Mouse (Mus musculus) retina, embryonic 14.5 days (tissue): ENCODE data around the gene Pard3.

Source experiments
- DNase-seq: peaks from one replicate; pipeline ENCODE4 v3.0.0-alpha.2; 2015; ENCODE audit warnings: low spot score

Pard3 gene

DNA sequence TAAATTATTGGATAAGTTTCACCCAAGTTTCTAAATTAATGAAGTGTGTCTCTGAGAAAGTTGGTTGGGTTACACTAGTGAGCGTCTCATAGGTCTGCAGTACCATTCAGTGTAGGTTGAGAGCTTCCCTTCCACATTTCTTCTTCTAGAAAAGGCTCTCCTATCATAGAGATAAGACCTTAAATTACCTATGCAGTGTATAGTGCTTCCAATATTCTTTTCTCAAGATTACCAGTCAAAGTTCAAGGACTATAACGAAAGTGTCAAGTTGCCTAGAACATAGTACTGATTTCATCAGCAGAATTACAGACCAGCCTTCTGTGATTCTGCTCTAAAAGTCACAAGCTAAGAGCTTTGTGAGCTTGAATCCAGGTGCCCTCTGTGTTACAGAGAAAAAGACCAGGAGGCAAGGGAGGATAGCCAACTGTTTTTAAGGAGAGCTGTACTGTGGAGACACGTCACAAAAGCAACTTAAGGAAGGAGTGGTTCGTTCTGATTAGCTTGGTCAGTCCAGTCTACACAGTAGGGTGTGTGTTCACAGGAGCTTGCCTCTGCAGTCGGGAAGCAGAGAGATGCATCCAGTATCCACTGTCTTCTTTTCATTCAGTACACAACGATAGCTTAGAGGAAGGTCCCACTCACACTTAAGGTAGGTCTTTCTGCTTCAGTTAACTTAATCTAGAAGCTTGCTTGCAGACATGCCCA is 229.5 kb downstream of the Pard3 start:
- no peak for DNase-seq

DNA sequence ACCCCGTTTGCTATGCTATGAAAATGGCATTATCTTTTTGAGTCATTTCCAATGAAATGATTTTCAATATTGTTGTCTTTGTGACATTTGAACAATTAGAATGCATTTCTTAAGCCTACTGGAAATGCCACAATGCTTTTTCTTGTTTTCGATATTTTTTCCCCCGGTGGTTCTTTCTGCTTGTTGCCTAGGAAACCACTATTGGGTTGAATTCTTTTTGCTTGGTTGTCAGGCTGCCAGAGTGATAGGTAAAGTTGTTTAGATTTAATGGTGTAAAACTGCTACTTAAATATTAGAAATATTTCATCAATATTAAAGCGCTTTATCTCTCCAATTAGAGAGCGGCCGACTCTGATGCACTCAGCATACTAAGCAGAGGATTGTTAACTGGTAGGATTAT is 230.4 kb downstream of the Pard3 start:
- DNase-seq: no peak

DNA sequence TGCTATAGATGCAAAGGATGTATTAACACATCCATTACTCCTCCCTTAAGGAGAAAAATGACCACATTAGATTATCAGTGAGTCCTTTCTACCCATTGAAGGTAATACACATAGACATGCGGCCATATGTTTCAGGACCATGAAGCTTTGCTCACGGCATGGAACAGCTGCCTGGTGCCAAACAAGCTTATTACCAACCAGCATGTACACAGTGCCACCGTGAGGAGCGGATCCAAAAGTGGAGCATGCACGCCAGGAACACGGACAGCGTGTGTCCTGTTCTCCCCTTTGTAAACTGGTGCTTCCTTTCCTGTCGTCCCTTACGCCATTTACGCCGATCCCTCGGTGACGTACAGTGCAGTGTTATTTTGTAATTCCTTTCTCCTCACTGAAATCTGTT is 232.2 kb downstream of the Pard3 start:
- peak; percentile 12 for DNase-seq

DNA sequence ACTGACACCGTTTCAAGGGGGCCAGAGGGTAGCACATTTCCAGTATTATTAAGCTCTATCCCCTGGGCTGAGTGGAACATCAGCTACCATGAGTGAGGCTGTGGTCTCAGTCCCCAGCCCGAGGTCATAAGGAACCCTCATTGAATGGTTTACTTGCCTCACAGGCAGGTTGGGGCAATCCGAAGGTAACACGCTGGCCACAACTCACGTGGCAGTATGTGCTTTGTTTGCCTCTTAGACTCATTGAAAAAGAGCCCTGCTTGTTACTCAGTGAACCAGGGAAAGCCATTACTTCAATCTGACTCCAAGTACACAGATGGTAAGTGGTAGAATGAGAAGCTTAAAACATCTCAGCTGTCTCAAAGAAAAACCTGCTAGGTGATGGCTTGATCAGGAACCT is 236.8 kb downstream of the Pard3 start:
- no peak for DNase-seq

DNA sequence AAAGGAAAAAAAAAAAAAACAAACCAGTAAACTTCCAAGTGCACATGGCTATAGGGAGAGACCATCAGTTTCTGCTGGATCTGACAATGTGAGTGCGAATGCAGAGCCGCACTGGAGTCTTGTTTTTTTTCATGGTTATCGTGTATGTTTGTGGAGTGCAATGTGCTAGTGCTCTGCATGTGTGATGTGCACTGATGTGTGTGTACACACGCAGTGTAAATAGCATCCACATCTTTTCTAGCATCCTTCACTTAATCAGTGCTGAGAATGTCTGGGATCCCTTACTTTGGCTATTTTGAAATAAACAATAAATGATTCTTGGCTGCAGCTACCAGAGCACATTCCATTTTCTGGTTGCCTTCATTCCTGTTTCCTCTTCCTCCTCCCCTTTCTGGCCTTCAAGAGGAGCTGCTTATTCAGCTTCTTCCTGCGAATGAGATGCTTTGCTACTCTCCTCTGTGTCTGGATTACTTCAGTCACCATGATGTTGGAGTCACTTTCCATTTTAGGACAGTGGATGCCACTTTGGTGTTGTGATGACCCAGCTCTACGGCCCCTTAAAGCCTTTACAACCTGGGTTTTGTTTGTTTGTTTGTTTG is 239.3 kb downstream of the Pard3 start:
- no peak for DNase-seq

DNA sequence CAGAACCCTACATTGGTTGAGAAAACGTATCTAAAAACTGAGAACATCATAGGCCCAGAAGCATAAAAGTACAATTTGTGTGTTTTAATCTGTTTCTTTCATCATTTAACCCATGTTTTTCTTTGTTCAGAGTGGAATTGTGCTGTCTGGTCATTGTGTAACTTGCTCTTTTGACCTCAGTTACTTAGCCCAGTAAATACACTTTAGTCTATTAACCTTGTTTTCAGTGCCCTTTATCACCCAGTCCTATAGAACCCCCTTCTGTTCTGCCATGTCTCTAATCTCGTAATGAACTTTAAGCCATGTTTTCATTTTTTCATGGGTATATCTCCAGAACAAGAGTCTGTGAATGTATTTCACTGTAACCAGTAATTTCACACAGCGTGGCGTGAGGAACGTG is 243.3 kb downstream of the Pard3 start:
- DNase-seq: no peak

DNA sequence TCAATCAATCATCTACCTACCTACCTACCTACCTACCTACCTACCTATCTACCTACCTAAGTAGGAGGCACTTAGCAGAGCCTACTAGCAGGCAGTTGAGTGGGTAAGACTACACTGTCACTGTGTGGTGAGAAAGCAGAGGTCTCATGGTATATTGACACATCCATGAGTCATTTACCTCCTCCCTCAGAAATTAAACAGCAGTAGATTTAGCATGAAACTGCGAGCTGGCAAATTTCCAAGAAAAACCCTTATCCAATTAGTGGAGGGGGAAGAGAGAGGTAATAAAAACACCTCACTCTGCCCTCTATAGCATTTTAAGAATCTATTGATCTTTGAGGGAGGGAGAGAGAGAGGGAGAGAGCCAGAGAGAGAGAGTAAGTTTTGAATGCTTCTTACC is 245.7 kb downstream of the Pard3 start:
- no peak for DNase-seq

DNA sequence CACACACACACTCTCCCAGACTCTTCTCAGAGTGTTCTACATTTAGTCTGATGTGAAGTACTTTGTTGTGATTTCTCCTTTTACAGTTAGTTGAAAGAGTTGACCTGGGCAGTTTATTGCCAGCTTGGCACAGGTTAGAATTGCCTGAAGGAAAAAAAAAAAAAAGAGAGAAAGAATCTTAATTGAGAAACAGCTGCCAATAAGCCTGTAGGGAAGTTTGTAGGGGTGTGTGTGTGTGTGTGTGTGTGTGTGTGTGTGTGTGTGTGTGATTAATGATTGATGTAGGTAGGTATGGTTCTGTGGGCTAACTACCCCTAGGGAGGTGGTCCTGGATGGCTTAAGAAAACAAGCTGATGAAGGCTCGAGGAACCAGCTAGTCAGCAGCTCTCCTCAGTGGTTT is 252.1 kb downstream of the Pard3 start:
- no peak for DNase-seq

DNA sequence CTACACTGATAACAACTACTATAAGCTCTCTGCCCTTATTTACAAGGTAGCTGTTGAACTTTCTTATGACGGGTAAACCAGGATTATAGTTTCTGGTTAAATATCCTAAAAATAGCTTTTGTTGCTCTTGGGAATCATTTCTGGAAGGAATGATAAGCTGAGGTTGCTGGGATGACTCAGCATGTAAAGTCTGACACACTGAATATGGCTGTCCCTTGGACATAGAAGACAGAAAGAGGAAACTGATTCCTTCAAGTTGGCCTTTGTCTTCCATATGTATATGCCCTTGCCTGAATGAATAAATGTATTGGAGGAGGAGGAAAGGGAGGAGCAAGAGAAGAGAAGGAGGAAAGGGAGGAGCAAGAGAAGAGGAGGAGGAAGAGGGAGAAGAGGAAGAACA is 254.2 kb downstream of the Pard3 start:
- no peak for DNase-seq

DNA sequence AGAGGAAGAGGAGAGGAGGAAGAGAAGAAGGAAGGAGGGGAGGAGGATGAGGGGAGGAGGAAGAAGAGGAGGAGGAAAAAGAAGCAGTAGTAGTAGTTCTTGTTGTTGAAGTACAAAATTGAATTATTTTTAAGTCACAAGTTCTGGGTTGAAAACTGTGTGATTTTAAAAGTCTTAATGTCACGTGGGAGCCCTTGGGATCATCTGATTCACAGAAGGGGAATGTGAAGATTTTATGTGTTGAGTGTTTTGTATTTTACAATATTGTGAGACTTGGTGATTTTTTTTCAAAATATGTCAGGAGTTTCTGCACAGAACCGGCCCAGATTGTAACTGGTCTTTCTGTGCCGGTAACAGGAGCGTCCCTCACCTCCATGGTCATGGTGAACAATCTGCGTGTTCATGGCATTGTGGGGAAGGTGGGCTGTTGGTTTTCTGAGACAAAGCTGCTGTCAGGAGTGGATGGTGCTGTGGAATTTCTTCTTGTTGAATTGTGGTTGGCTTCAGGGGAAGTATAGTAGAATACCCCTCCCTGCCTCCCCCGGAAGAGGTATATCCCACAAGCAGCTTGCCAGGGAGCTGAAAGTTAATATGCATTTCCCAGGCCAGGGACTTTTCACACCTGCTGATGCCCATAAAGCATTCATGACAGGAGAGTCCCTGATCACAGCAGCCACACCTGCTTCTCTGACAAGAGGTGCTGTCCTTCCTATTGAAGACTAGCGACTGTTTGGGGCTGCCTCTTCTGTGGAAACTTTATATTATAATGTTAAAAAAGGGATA is 254.9 kb downstream of the Pard3 start:
- no peak for DNase-seq

DNA sequence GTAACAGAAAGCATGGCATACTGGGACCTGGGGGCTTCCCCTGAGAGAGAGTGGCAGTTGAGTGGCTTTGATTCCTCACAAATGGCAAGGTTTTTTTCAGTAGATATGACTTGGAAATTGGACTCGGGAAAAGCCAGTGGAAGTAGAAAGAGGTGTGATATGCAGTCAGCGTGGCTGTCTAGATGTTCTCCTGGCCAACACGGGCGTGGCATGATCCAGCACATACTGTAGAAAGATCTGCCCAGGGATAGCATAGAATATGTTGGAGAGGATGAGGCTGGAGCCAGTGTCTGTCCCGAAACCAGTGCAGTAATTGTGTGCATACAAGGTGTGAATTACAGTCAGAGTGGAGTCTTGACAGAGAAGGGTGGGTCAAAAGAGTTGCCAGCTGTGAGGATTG is 257.2 kb downstream of the Pard3 start:
- no peak for DNase-seq

DNA sequence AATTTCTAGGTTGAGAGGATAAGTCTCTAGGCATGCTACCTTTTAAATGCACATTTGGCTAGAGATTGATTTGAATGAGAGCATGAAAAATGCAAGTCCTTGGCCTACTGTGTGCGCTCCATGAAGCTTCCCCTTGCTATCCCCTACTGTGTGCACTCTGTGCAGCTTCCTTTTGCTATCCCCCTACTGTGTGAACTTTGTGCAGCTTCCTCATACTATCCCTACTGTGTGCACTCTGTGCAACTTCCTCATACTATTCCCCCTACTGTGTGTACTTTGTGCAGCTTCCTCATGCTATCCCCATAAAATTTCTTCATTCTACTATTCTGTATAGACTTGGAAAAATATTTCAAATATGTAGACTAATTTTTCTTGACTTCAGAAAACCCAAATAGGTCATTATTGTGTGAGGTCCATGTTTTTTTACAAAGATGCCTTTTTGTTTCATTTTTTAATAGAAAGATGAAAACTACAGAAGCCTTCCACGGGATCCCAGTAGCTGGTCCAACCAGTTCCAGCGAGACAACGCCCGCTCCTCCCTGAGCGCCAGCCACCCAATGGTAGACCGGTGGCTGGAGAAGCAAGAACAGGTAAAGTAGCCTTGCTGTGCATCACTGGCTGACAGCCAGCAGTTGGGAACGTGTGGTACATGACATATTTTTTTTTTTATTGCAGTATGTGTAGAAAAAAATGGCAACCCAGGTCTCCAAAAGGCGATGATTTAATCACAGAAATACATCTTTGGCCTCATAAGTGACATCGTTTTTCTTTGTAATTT is 260.1 kb downstream of the Pard3 start:
- DNase-seq: no peak

DNA sequence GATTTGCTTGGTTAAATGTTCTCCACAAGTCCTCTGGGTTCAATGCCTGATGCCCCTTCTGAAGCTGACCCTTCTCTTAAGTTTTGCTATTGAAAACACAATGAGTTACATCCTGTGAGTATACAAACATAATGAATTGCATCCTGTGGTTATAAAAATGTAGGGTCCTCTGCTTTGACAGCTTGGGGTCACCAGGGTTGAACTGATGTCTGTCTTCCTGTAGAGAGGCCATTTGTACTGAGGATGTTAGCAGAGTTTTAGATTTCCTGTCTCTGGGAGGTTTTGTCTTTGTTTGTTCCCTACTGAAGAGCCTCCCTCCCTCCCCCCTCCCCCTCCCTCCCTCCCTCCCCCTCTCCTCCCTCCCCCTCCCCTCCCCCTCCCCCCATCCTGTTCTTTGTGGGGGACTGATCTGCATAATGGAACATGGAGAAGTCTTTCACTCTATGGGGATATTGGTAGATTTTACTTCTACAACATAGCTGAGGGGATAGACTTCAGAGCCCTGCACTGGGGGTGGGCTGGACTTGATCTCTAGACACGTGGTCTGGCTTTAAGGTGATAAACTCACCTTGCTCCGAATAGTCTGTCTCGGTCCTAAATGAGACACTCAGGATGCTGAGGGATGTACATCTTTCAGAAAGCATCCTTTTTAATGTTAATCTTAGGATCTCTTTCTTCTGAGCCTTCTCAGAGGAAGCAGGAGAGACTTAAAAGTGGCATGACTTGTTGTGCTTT is 261.3 kb downstream of the Pard3 start:
- DNase-seq: no peak

DNA sequence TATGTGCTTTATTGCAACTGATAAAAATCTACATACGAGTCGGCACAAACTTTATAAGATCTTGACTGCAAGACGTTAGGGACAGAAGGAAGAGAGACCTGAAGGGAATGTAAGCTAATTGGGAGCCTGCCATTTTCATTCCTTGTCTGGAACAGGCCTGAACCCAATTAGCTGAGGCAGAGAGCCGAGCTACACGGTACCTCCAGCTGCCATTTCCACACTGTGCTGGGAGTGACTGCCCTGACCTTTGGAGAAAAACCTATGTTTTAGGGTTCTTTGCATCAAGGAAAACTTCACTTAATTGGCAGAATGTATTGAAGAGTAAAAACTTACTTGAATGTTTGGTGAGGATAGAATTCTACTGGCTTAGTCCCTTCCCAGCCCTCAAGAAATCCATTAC is 262.1 kb downstream of the Pard3 start:
- DNase-seq: peak; percentile 7

DNA sequence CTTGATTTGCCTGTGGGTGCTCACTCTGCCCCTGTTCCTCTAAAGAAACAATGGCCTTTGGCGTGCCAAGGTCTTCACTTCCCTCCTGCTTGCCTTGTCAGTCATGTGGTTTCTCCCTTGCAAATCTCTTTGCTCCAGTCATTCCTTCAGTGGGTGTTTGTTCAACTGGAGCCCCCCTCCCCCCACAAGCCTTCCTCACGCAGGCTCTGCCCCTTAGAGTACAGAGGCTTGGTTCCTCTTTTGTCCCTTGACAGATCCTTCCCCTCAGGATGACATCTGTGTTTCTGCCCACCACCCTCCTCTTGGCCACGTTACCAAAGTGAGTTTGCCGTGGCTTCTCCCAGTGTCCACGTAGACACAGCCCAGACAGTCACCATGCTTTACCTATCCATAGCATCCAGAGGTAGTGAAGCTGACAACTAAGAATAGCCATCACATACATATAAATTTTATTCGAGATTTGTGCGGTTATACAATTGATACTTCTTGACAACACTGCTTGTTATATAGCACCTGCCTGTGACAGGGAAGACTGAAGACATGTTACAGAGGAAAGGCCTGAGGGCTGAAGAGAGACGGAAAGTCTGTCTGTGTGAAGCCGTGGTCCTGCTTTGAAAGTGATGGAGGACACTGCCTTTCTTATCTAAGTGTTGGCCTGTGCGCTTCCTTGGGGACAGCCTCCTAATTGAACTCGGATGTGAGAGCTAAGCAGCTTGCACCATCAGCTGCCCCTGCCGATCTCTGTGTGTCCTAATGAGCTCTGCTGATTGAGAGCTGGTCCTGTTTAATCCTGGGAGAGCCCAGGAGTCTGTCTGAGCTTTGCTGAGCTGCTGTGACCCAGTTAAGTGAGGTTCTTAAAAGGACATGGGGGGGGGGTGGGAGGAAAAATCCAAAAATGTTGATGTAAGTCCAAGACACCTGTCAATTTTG is 266.8 kb downstream of the Pard3 start:
- peak; percentile 65 for DNase-seq

DNA sequence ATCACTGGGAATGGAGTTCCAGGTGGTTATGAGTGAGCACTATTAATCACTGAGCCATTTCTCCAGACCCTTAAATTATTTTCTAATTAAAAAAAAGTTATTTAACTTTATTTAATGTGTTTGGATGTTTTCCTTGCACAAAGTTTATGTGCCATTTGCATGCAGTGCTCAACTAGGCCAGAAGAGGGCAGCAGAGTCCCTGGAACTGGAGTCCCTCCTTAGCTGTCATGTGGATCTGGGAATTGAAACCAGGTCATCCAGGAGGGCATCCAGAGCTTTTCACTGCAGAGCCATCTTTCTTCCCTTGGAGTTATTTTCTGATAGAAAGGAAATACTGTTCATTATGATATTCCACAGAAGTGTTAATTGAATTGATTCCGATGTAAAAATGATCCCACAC is 268.1 kb downstream of the Pard3 start:
- peak; percentile 61 for DNase-seq

DNA sequence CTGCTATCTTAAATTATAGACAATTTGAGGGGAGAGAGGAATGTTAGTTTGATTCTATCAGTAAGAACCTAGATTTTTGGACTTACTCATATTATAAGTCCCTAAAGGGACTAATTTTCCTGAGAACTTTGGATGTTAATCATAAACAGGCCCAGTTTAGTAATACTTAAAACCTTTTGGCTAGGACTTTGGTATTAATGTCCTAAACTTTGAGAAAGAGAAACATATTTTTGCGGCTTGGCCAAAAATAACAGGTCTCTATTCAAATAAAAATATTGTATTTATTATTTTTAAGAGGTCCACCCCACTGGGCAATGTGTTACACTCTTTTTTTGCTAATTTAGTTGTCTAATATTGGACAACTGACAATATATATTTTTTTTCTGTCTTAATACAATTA is 271.5 kb downstream of the Pard3 start:
- no peak for DNase-seq

DNA sequence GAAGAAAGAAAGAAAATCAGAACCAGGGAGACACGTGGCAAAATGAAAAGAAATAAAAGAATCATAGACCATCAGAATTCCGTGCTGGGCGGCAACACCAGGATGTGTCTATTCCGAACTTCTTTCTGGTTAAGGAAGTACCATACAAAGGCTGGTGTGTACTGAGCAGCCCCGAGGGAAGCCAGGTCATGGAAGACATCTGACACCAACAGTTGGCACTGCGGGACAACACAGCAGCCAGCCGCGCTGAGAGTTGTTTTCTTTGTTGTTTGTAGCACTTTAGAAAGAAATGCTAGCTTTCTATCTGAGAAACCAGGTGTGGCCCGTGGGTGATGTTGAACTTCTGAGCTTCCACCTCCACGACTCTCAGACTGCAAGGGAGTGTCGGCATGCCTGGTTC is 274.5 kb downstream of the Pard3 start:
- DNase-seq: no peak

DNA sequence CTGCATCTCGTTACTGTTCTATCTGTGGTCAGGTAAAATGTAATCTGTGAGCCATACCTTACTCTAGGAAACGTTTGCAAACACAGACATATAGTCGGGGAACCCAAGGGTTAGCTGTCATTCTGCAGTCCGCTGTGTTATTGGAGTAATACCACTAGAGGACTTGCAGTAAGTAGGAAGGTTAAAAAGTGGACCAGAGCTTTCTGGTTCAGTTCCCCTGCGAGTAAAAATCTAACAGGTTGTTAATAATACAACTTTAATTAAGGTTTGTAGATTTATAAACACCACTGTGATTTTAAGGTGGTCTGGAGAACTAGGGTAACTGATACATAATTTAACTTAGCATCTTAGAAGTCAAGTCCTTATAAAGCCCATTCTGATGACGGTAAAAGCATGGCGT is 277.4 kb downstream of the Pard3 start:
- DNase-seq: no peak

DNA sequence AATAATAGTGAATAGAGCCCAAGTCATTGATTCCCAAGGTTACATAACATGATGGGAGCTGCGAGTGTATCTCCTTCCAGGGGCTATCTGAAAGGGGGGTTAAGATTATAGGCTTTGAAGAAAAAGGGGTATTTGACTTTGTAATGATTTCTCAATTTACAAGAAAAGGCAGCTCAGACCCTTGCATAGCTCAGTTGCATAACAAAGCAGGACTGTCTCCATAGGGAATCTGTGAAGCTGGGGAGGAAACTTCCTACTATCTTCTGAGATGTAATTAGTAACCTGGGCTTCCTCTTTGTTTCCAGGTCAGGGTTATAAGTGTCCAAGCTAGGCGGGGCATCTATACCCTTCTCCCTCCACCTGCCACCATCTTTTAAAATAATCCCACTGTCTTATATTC is 279.4 kb downstream of the Pard3 start:
- DNase-seq: no peak

DNA sequence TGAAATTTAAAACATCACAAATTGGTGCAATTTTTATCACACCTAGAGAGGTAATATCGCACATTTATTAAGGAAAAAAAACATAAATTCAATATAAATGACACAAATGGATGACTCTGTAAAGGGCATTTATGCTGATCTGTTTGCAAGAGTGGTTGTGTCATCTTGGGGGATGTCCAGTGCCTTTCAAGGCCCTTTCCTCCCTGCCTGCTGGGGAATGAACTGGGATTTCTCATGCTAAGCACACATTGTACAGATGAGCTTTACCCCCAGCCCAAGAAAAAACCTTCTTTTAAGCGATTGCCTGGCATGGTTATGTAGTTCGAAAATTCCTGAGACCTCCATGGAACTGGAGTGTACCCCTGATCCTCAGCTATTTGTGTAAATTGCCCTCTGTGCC is 280.7 kb downstream of the Pard3 start:
- DNase-seq: no peak
